Mouse (Mus musculus): ENCODE results near the gene Fpgs.

DNA sequence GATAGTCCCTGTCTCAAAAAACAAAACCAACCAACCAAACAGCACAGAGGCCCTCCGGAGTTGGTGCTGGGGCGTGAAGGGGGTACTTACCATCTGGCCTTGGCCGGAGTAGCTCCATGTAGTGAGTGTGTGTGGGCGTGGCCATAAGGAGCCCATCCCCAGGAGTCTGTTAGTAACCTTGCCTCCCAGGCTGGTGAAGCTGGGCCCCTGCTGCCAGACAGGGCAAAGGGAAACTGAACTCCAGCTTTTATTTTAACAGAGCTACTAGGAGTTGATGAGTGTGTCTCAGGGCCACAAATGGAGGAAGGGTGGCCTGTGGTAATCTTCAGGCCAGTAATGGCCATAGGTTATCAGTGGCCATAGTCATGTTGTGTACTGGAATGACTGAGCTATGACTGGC, 30.5 kb upstream of the Fpgs start:
- no peak for TF ChIP-seq E2F4 (IDR thresholded peaks at IDR 0.05; ENCODE audit: insufficient read depth)
- no peak for TF ChIP-seq POLR2A (IDR thresholded peaks at IDR 0.05; ENCODE audit: insufficient read length, low read depth)
- TF ChIP-seq MYOG (IDR thresholded peaks at IDR 0.05; ENCODE audit: control insufficient read depth in 1 of 3, insufficient read depth in 1 of 3, insufficient read length in 2 of 3, low read depth in 2 of 3): no peak
- no peak for TF ChIP-seq POLR2AphosphoS2 (IDR thresholded peaks at IDR 0.05; ENCODE audit: insufficient read length, low read depth)
- no peak for TF ChIP-seq TCF12 (IDR thresholded peaks at IDR 0.05; ENCODE audit: insufficient read depth, poor library complexity, severe bottlenecking)
- no peak for TF ChIP-seq SRF (IDR thresholded peaks at IDR 0.05; ENCODE audit: control insufficient read depth, insufficient read length, low read depth)
